Mouse (Mus musculus) kidney, adult 2 months (tissue): ENCODE results near the gene Tsga10.

Source experiments
- CTCF ChIP-seq: fragments of 200-500 bp; conservative IDR thresholded peaks from 2 replicates; pipeline ENCODE4 v1.5.1; 2011; ENCODE audit warnings: low read depth, mild to moderate bottlenecking, control low read depth, low read length, moderate library complexity, mixed read lengths; ENCODE audit not compliant: insufficient read depth, insufficient read length
- POLR2A ChIP-seq: fragments of 200-500 bp; IDR thresholded peaks from one replicate; pipeline ENCODE4 v1.6.1; 2011; ENCODE audit warnings: low read depth, low read length, control low read depth

GRCm38 (mm10) chr1:37737045-37737444, 129.2 kb downstream of the Tsga10 start:
- TF ChIP-seq POLR2A (no peak), CTCF (no peak)
